Mouse (Mus musculus) naive thymus-derived CD4-positive, alpha-beta T cell, adult 5 months (primary cell): ENCODE results near the gene Kbtbd6. TPM values are rescaled to one million over a fixed set of nuclear protein-coding genes. Genes with fewer than 3 reads are reported as not detected.

Experiments
- polyA plus RNA-seq: library from polyadenylated mRNA; unstranded; fragments of 100-300 nt; shearing (Covaris generic); gene quantifications from one replicate; pipeline ENCODE4 v1.2.1, GENCODE M21; 2017

Gene Kbtbd6
- 0.20 TPM for polyA plus RNA-seq

GRCm38 (mm10) chr14:79451681-79452590, at the start of gene Kbtbd6:
TSS of gene Kbtbd6 (plus strand) at chr14:79451835.

GRCm38 (mm10) chr14:79425979-79426729, 25.5 kb upstream of the Kbtbd6 start, which contains the start of gene Kbtbd7:
TSS of gene Kbtbd7 (plus strand) at chr14:79426511.

GRCm38 (mm10) chr14:79480624-79481338, 29.1 kb downstream of the Kbtbd6 start, which contains the start of gene Elf1:
TSS of gene Elf1 (plus strand) at chr14:79481194.

GRCm38 (mm10) chr14:79481339-79482151, 29.9 kb downstream of the Kbtbd6 start, which contains the start of gene Wbp4:
TSS of gene Wbp4 (minus strand) at chr14:79481520.

Other genes with a start within 250 kb of the Kbtbd6 start
- not detected for gene Zfp957, start 204.5 kb upstream of the Kbtbd6 start, polyA plus RNA-seq
- 349 TPM for gene Rgcc, start 150.2 kb upstream of the Kbtbd6 start, polyA plus RNA-seq
- gene Naa16, start 61.1 kb upstream of the Kbtbd6 start, polyA plus RNA-seq: 50.3 TPM
- gene Mtrf1, start 54.1 kb upstream of the Kbtbd6 start, polyA plus RNA-seq: 2.7 TPM
- 2.6 TPM for gene Kbtbd7, start 25.3 kb upstream of the Kbtbd6 start, polyA plus RNA-seq
- gene Elf1, start 29.4 kb downstream of the Kbtbd6 start, polyA plus RNA-seq: 494 TPM
- gene Wbp4, start 29.7 kb downstream of the Kbtbd6 start, polyA plus RNA-seq: 43.5 TPM
- gene Sugt1, start 135.9 kb downstream of the Kbtbd6 start, polyA plus RNA-seq: 136 TPM
- not detected for gene Cnmd, start 210.3 kb downstream of the Kbtbd6 start, polyA plus RNA-seq